Mouse (Mus musculus): Measurements from ENCODE around the gene Pak6.

DNA sequence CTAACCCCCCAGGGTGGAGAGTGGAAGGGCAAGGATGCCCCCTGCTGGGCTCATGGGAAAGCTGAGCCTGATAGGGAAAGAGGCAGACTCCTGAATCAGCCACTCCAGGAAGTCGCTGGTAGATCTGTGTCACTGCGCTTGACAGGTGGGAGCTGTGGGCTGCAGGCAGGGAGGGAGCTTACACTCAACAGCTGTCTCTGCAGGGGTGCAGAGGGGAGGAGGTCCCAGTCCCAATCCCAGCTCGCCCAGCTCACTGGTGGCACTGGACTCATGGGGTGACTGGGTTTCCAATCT is 67.5 kb downstream of the Pak6 start:
- TF ChIP-seq CTCF (IDR thresholded peaks at IDR 0.05; ENCODE audit: low read depth) (peak; percentile 85), EP300 (IDR thresholded peaks at IDR 0.05; ENCODE audit: low read depth) (no peak)
